26 mouse cellular contexts compared by ENCODE assay signal in the genomic region with DNA sequence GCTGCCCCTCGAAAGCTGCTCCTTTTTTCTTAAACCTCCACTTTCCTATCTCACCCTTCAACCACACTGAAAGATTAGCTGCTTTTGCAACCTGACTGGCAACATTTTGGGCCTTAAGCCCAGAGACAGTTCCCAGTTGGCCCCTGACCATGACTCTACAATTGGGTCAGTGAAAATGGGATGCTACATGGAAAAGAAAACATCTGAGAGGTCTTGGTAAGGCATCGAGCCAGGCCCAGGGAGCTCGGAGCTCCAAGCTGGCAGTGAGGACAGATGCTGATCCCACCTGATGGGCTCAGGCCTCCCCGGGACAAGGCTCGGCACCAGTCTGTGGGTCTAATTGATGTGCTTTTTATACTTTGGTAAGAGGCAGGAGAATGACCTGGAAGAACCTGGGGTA. TPM values are rescaled to one million over a fixed set of nuclear protein-coding genes. Genes with fewer than 3 reads are reported as not detected.
DNase-seq lines count a peak whose midpoint lies in the region; ATAC-seq and TF ChIP-seq lines count a peak whose summit lies in the region.
"Had no signal": no experiment of that assay in that cellular context is flagged by ENCODE, and none has a peak within 500 bp of the region (broad histone marks: within the 10 kb centered on the region; RNA-seq: fewer than 3 reads in every experiment).

No protein-coding gene starts in this region.

- no peak overlapping the region for H3K4me2 ChIP-seq in liver, embryonic 14.5 days (ENCODE audit: low read depth)
- H3K4me2 ChIP-seq: embryonic facial prominence, embryonic 15.5 days; heart, embryonic 12.5 days; midbrain, embryonic 13.5 days; stomach, embryonic 15.5 days had no signal

- H3K9ac ChIP-seq in liver, embryonic 14.5 days (replicated peaks): peak overlapping the region; percentile 0; the same call in 1 of the 2 replicates
- H3K9ac ChIP-seq: embryonic facial prominence, embryonic 15.5 days; heart, embryonic 12.5 days; midbrain, embryonic 13.5 days; stomach, embryonic 15.5 days had no signal

- no peak overlapping the region for H3K27ac ChIP-seq in testis, adult 2 months (ENCODE audit: control insufficient read depth, insufficient read depth, low read depth, low read length)
- peak overlapping the region; percentile 98 for H3K27ac ChIP-seq in liver, embryonic 14.5 days
- H3K27ac ChIP-seq: embryonic facial prominence, embryonic 15.5 days; hindbrain, embryonic 10.5 days; hindbrain, postnatal 0 days; layer of hippocampus, adult 2 months; midbrain, embryonic 13.5 days had no signal

- peaks cover 5% of the 10 kb centered on the region for H3K36me3 ChIP-seq in testis, adult 2 months (ENCODE audit: control insufficient read depth, insufficient read depth, low read length)
- H3K36me3 ChIP-seq in liver, embryonic 14.5 days (replicated peaks; ENCODE audit: control insufficient read depth, insufficient read depth, low read depth): peaks cover 45% of the 10 kb centered on the region

- no peaks in the 10 kb centered on the region for H3K9me3 ChIP-seq in liver, embryonic 14.5 days (ENCODE audit: control insufficient read depth, low read length)
- H3K9me3 ChIP-seq: embryonic facial prominence, embryonic 15.5 days; G1E; heart, embryonic 12.5 days; hindbrain, embryonic 10.5 days; midbrain, embryonic 13.5 days; stomach, embryonic 15.5 days had no signal

- no peak for TF ChIP-seq POLR2A in testis, adult 2 months (IDR thresholded peaks at IDR 0.05; ENCODE audit: control insufficient read depth, low read depth, low read length)

- TF ChIP-seq EP300 in liver, embryonic 14.5 days (IDR thresholded peaks at IDR 0.05; ENCODE audit: low read depth): no peak

- H3K27me3 ChIP-seq in testis, adult 2 months (ENCODE audit: control insufficient read depth, insufficient read depth, low read length): no peaks in the 10 kb centered on the region
- no peaks in the 10 kb centered on the region for H3K27me3 ChIP-seq in liver, embryonic 14.5 days (ENCODE audit: control insufficient read depth, insufficient read depth, low read length)
- H3K27me3 ChIP-seq: CH12.LX; embryonic facial prominence, embryonic 15.5 days; heart, embryonic 12.5 days; midbrain, embryonic 13.5 days; stomach, embryonic 15.5 days had no signal

- no peak for TF ChIP-seq CTCF in testis, adult 2 months (IDR thresholded peaks at IDR 0.05; ENCODE audit: control insufficient read depth, insufficient read depth, insufficient replicate concordance, low read depth, low read length)
- TF ChIP-seq CTCF in liver, embryonic 14.5 days (IDR thresholded peaks at IDR 0.05; ENCODE audit: low read depth): no peak

- ATAC-seq in liver, embryonic 14.5 days (ENCODE audit: insufficient read depth): no peak
- ATAC-seq in granulocyte monocyte progenitor cell, adult 5-6 weeks (replicated peaks; ENCODE audit: poor library complexity, severe bottlenecking): no peak
- ATAC-seq: forebrain, embryonic 16.5 days; hindbrain, postnatal 0 days; intestine, embryonic 16.5 days; midbrain, embryonic 13.5 days had no signal

- peaks cover 11% of the 10 kb centered on the region for H3K4me1 ChIP-seq in testis, adult 2 months (ENCODE audit: control insufficient read depth, insufficient read depth, low read length)
- peaks cover 50 to 60% of the 10 kb centered on the region in 2 experiments for H3K4me1 ChIP-seq in liver, embryonic 14.5 days (replicated peaks; ENCODE audit: control insufficient read depth in 2 of 2, insufficient read depth in 2 of 2, low read length in 1 of 2)

- H3K4me3 ChIP-seq in testis, adult 2 months (ENCODE audit: control insufficient read depth, low read depth, low read length): peak overlapping the region; percentile 78
- H3K4me3 ChIP-seq in liver, embryonic 14.5 days (ENCODE audit: insufficient read depth in 1 of 2, low read depth in 2 of 2, low read length in 2 of 2): no peak overlapping the region
- H3K4me3 ChIP-seq: embryonic facial prominence, embryonic 15.5 days; heart, embryonic 12.5 days; hindbrain, embryonic 10.5 days; layer of hippocampus, adult 2 months; midbrain, embryonic 13.5 days; stomach, embryonic 15.5 days had no signal

- WGBS in liver, embryonic 14.5 days (ENCODE audit: insufficient replicate concordance): 82% methylated on average over 5 of the region's 5 CpGs

- DNase-seq in cerebellum, adult 18-20 months: peak; percentile 30 to 33
- DNase-seq in cerebellum, postnatal 4 days (ENCODE audit: low spot score in 2 of 2): no peak
- no peak for DNase-seq in testis, postnatal 14 days (ENCODE audit: low spot score)
- no peak for DNase-seq in liver, embryonic 14.5 days (ENCODE audit: low read depth in 3 of 3, low spot score in 3 of 3)
- no peak for DNase-seq in Muller cell, postnatal 12 days (ENCODE audit: inconsistent ontology term)
- DNase-seq: adrenal gland, postnatal 36 days; gastrocnemius, postnatal 10 days; heart, adult 18-20 months; heart, postnatal 10 days; kidney, adult 9 months; lung, adult 2 months; lung, postnatal 14 days; thymus, adult 2 months had no signal

RNA-seq across cellular contexts. Expression of a gene that starts 14.0 kb away (rescaled TPM):
- 0.17 TPM in 1 of 2 replicates, not detected in the other for polyA plus RNA-seq in testis, adult 2 months (2012; rRNA removed)
- 35.1 and 62.4 TPM in 2 replicates for polyA plus RNA-seq in liver, embryonic 14.5 days (2012; rRNA removed)
- polyA plus RNA-seq in liver, embryonic 14.5 days (2014; fragmentation: Nextera tagmentation; extraction: Ambion mirVana): 29.1 and 35.2 TPM in 2 replicates
- total RNA-seq in granulocyte monocyte progenitor cell, adult 5-6 weeks (2014; fragmentation: Nextera tagmentation): 0.88 TPM in 1 of 2 replicates, not detected in the other
- 0.30 TPM in 1 of 2 replicates, not detected in the other for total RNA-seq in granulocyte monocyte progenitor cell, adult 5-6 weeks (2017)
- total RNA-seq: adrenal gland, postnatal 36 days; CH12.LX; gastrocnemius, postnatal 10 days; hindbrain, postnatal 0 days had no signal

RNA-seq across cellular contexts. Expression of a gene that starts 20.1 kb away (rescaled TPM):
- 19.5 and 20.0 TPM in 2 replicates for polyA plus RNA-seq in testis, adult 2 months (2012; rRNA removed)
- polyA plus RNA-seq in liver, embryonic 14.5 days (2012; rRNA removed): 21.9 and 27.8 TPM in 2 replicates
- 25.9 and 34.1 TPM in 2 replicates for polyA plus RNA-seq in liver, embryonic 14.5 days (2014; fragmentation: Nextera tagmentation; extraction: Ambion mirVana)
- total RNA-seq in granulocyte monocyte progenitor cell, adult 5-6 weeks (2014; fragmentation: Nextera tagmentation): 18.8 and 36.7 TPM in 2 replicates
- 4.2 and 6.4 TPM in 2 replicates for total RNA-seq in granulocyte monocyte progenitor cell, adult 5-6 weeks (2017)

RNA-seq across cellular contexts. Expression of a gene that starts 43.8 kb away (rescaled TPM):
- polyA plus RNA-seq in testis, adult 2 months (2012; rRNA removed): 0.52 and 0.95 TPM in 2 replicates
- 0.28 and 3.2 TPM in 2 replicates for polyA plus RNA-seq in liver, embryonic 14.5 days (2012; rRNA removed)
- polyA plus RNA-seq in liver, embryonic 14.5 days (2014; fragmentation: Nextera tagmentation; extraction: Ambion mirVana): 3.6 and 3.7 TPM in 2 replicates
- total RNA-seq in granulocyte monocyte progenitor cell, adult 5-6 weeks (2014; fragmentation: Nextera tagmentation): 2.2 and 5.6 TPM in 2 replicates
- 11.6 and 14.3 TPM in 2 replicates for total RNA-seq in granulocyte monocyte progenitor cell, adult 5-6 weeks (2017)
- total RNA-seq: hindbrain, postnatal 0 days had no signal

RNA-seq across cellular contexts. Expression of a gene that starts 46.8 kb away (rescaled TPM):
- 6.4 and 6.7 TPM in 2 replicates for polyA plus RNA-seq in testis, adult 2 months (2012; rRNA removed)
- 4.9 and 16.9 TPM in 2 replicates for polyA plus RNA-seq in liver, embryonic 14.5 days (2012; rRNA removed)
- polyA plus RNA-seq in liver, embryonic 14.5 days (2014; fragmentation: Nextera tagmentation; extraction: Ambion mirVana): 33.7 and 34.0 TPM in 2 replicates
- total RNA-seq in granulocyte monocyte progenitor cell, adult 5-6 weeks (2014; fragmentation: Nextera tagmentation): 58.9 and 61.0 TPM in 2 replicates
- 108 and 127 TPM in 2 replicates for total RNA-seq in granulocyte monocyte progenitor cell, adult 5-6 weeks (2017)

RNA-seq across cellular contexts. Expression of a gene that starts 59.1 kb away (rescaled TPM):
- 111 and 130 TPM in 2 replicates for polyA plus RNA-seq in testis, adult 2 months (2012; rRNA removed)
- polyA plus RNA-seq in liver, embryonic 14.5 days (2012; rRNA removed): 152 and 190 TPM in 2 replicates
- polyA plus RNA-seq in liver, embryonic 14.5 days (2014; fragmentation: Nextera tagmentation; extraction: Ambion mirVana): 556 and 576 TPM in 2 replicates
- total RNA-seq in granulocyte monocyte progenitor cell, adult 5-6 weeks (2014; fragmentation: Nextera tagmentation): 481 and 528 TPM in 2 replicates
- 1,031 and 1,136 TPM in 2 replicates for total RNA-seq in granulocyte monocyte progenitor cell, adult 5-6 weeks (2017)

Comparison
In these comparisons a context has a peak if more than half of its experiments do, and no peak if none do; other contexts are left out.
1. DNase-seq: peak in cerebellum, adult 18-20 months (2 of 2); none in cerebellum, postnatal 4 days (0 of 2), testis, postnatal 14 days (single experiment), liver, embryonic 14.5 days (0 of 3) and Muller cell, postnatal 12 days (single experiment).
2. RNA of a gene that starts 14.0 kb away (polyA plus RNA-seq): 29.1 to 62.4 TPM in liver, embryonic 14.5 days; 0.17 TPM in testis, adult 2 months; every median in the first group is over 10 times any median in the second.